Mouse (Mus musculus) kidney, embryonic 15.5 days (tissue): ENCODE results near the gene Tmem208. TPM values are rescaled to one million over a fixed set of nuclear protein-coding genes. Genes with fewer than 3 reads are reported as not detected.
"Not testable (repeated sequence)": the region's sequence is repeated elsewhere in the genome, so short reads cannot be mapped to it uniquely, and the experiment has no call there.

ENCODE experiments used
- ATAC-seq: fragments of 200-750 bp; cut with Nextera tagmentation; replicated peaks from 2 replicates; pipeline ENCODE4 v1.8.0; 2017; ENCODE audit warnings: moderate TSS enrichment; ENCODE audit not compliant: low FRiP score
- H3K27ac ChIP-seq: fragments of 300-500 bp; sonication (generic); 2 replicates; pipeline ENCODE4 v1.5.1; 2015; ENCODE audit warnings: mild to moderate bottlenecking, inconsistent platforms
- H3K27me3 ChIP-seq: fragments of 300-500 bp; sonication (generic); 2 replicates; pipeline ENCODE4 v1.6.1; 2015; ENCODE audit warnings: inconsistent platforms
- H3K36me3 ChIP-seq: fragments of 300-500 bp; sonication (generic); 2 replicates; pipeline ENCODE4 v1.6.1; 2015; ENCODE audit warnings: inconsistent platforms
- H3K4me1 ChIP-seq: fragments of 300-500 bp; sonication (generic); 2 replicates; pipeline ENCODE4 v1.6.1; 2015; ENCODE audit warnings: inconsistent platforms
- H3K4me2 ChIP-seq: fragments of 300-500 bp; sonication (generic); 2 replicates; pipeline ENCODE4 v1.6.1; 2015; ENCODE audit warnings: moderate library complexity, mild to moderate bottlenecking, inconsistent platforms
- H3K4me3 ChIP-seq: fragments of 300-500 bp; sonication (generic); replicated peaks from 2 replicates; pipeline ENCODE4 v1.5.1; 2015; ENCODE audit warnings: mild to moderate bottlenecking, inconsistent platforms
- H3K9ac ChIP-seq: fragments of 300-500 bp; sonication (generic); 2 replicates; pipeline ENCODE4 v1.6.1; 2015; ENCODE audit warnings: mild to moderate bottlenecking, inconsistent platforms
- H3K9me3 ChIP-seq: fragments of 300-500 bp; sonication (generic); replicated peaks from 2 replicates; pipeline ENCODE4 v1.6.1; 2016; ENCODE audit warnings: inconsistent platforms
- WGBS: fragments of 180-500 bp; shearing (Covaris S2); methylation state at CpG from one replicate; pipeline ENCODE4 v1.1.7; 2015; ENCODE audit warnings: mixed read lengths; 5-methylcytosine and 5-hydroxymethylcytosine counted together
- polyA plus RNA-seq: library from polyadenylated mRNA; unstranded; fragments of >200 nt; fragmentation: Nextera tagmentation; extraction: Ambion mirVana; gene quantifications from 2 replicates; pipeline ENCODE4 v1.2.1, GENCODE M21; 2015

The Tmem208 gene
- polyA plus RNA-seq, 1 experiment from 2014 or later, result 119 TPM

DNA sequence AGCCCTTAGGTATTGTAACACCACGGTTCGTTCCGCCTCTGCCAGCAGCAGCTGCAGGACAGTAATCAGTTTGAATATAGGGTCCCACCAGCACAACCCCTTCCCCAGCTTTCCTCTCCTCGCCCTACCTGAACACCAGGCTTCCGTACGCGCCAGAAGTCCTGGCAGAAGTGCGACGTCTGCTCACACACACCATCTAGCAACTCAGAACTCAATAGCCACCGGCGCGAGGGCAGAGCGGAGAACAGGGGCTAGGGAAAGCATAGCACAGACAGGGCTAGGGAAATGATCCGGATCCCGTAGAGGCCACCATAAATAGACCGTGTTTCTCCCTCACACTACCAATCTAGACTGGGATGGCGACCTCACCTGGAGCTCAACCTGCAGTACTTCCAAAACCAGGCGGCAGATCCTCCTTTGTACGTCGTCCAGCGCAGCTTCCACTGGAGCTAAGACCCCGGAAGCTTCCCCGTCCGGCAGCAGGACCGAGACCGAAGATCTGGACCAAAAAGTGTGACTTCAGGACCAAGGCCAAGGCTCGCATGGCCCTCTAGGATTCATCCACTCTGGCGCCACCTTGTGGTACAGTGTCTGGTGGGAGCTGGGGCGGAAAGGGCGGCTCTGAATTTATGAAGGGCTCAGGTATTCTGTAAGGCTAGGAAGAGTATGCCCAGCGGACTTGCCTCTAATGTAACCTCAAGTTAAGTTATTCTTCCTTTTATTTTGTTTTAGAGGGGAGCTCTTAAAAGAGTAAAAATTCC lies 35.4 kb upstream of the Tmem208 start:
- Histone ChIP-seq H3K9me3 (no peaks in the 10 kb centered on the region), H3K4me3 (peak overlapping the region; percentile 59), H3K27ac (no peak overlapping the region), H3K27me3 (peaks cover 11% of the 10 kb centered on the region), H3K9ac (no peak overlapping the region), H3K4me2 (peak overlapping the region; percentile 87), H3K36me3 (no peaks in the 10 kb centered on the region), H3K4me1 (peaks cover 32% of the 10 kb centered on the region)
- ATAC-seq, result no peak
- 8% methylated on average over 31 of the region's 31 CpGs for WGBS

DNA sequence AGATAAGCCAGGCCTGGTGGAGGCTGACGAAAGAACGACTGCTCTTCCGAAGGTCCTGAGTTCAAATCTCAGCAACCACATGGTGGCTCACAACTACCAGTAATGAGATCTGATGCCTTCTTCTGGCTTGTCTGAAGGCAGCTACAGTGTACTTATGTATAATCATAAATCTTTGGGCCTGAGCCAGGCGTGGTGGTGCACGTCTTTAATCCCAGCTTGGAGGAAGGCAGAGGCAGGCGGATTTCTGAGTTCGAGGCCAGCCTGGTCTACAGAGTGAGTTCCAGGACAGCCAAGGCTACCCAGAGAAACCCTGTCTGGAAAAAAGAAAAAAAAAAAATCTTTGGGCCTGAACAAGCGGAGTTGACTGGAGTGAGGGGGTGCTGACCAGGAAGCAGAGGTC lies 34.8 kb upstream of the Tmem208 start:
- not testable (repeated sequence) for H3K4me2 ChIP-seq, ATAC-seq, H3K27ac ChIP-seq, H3K36me3 ChIP-seq, H3K4me3 ChIP-seq, H3K9me3 ChIP-seq, H3K9ac ChIP-seq
- Histone ChIP-seq H3K27me3 (peaks cover 11% of the 10 kb centered on the region), H3K4me1 (peaks cover 35% of the 10 kb centered on the region)
- 82% methylated on average over 8 of the region's 8 CpGs for WGBS

DNA sequence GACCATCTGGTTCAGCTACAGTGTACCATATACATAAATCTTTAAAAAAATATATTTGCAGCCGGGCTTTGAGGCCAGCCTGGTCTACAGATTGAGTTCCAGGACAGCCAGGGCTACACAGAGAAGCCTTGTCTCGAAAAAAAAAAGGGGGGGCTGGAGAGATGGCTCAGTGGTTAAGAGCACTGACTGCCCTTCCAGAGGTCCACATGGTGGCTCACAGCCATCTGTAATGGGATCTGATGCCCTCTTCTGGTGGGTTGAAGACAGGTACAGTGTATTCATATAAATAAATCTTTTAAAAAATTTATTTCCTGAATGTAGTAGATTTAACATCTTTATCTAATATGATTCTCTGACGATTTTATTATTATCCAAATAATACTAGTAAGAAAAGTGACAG lies 34.4 kb upstream of the Tmem208 start:
- H3K4me3 ChIP-seq, H3K4me2 ChIP-seq, H3K27ac ChIP-seq, ATAC-seq, H3K36me3 ChIP-seq, H3K9ac ChIP-seq, H3K9me3 ChIP-seq: not testable (repeated sequence)
- Histone ChIP-seq H3K4me1 (peaks cover 39% of the 10 kb centered on the region), H3K27me3 (peaks cover 11% of the 10 kb centered on the region)
- 68% methylated on average over 3 of the region's 3 CpGs for WGBS

DNA sequence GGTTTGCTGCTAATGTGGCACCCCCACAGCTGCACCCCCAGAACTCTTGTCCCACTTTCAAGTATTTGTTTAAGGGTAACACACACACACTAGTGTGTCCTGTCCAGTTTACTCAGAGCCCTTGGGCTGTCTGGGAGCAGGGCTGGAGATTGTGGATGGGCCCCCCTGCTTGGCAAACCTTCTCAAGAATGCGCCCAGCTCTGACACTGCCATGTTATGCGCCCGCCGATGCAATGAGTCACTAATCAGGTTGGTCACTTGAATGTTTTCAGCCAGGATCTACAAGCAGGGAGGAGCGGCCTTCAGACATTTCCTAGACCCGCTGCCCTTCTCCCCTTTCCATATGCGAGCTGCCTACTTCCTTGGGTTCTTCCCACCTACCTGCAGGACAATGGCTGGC lies 33.7 kb upstream of the Tmem208 start:
- H3K27ac ChIP-seq, result no peak overlapping the region
- no peaks in the 10 kb centered on the region for H3K36me3 ChIP-seq
- H3K4me3 ChIP-seq, result no peak overlapping the region
- peaks cover 43% of the 10 kb centered on the region for H3K4me1 ChIP-seq
- H3K27me3 ChIP-seq, result peaks cover 11% of the 10 kb centered on the region
- H3K9me3 ChIP-seq, result no peaks in the 10 kb centered on the region
- no peak overlapping the region for H3K9ac ChIP-seq
- WGBS, result 78% methylated on average over 7 of the region's 7 CpGs
- H3K4me2 ChIP-seq, result no peak overlapping the region
- ATAC-seq, result no peak

DNA sequence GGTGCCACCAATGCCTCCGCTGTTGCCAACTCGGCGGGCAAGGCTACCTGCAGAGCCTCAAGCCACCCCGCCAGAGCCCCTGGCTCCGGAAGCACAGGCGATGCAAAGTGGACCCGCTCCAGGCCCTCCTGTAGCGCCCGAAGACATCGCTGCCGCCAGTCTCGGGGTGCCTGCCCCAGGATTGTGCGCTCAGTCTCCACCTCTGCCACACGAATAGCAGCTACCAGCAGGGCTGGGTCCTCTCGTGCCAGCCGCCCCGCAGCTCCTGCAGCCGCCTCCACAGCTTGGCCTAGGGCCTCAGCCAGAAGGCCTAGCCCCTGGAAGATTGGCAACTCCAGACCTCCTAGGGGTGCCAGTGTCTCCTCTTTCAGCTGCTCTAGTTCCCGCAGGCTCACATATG lies 32.7 kb upstream of the Tmem208 start:
- H3K4me3 ChIP-seq, result no peak overlapping the region
- H3K9ac ChIP-seq, result no peak overlapping the region
- no peak for ATAC-seq
- H3K36me3 ChIP-seq, result no peaks in the 10 kb centered on the region
- WGBS, result 69% methylated on average over 19 of the region's 19 CpGs
- H3K27me3 ChIP-seq, result peaks cover 11% of the 10 kb centered on the region
- H3K4me1 ChIP-seq, result peaks cover 42% of the 10 kb centered on the region
- H3K27ac ChIP-seq, result no peak overlapping the region
- H3K9me3 ChIP-seq, result no peaks in the 10 kb centered on the region
- no peak overlapping the region for H3K4me2 ChIP-seq

DNA sequence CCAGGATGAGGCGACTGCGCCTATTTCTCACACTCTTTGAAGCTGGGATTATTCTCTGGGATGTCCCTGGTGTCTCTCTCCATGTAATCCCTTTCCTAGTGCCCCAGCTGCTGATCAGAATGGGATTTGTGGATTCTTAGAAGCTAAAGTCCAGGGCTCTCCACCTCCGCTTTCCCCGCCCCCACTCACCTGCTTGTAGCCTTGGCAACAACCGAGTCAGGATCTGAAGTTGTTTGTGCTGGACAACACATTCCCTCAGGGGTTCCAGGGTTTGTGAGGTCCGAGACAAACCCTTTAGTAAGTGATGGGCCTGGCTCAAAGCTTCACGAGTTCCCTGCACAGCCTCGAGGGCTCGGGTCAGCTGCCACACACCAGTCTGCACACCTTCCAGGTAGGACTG lies 31.4 kb upstream of the Tmem208 start:
- peaks cover 11% of the 10 kb centered on the region for H3K27me3 ChIP-seq
- WGBS, result 70% methylated on average over 9 of the region's 9 CpGs
- no peak for ATAC-seq
- H3K4me3 ChIP-seq, result peak overlapping the region; percentile 34
- H3K4me2 ChIP-seq, result peak overlapping the region; percentile 47
- H3K9me3 ChIP-seq, result no peaks in the 10 kb centered on the region
- H3K36me3 ChIP-seq, result peaks cover 13% of the 10 kb centered on the region
- peaks cover 38% of the 10 kb centered on the region for H3K4me1 ChIP-seq
- H3K9ac ChIP-seq, result no peak overlapping the region
- H3K27ac ChIP-seq, result no peak overlapping the region

DNA sequence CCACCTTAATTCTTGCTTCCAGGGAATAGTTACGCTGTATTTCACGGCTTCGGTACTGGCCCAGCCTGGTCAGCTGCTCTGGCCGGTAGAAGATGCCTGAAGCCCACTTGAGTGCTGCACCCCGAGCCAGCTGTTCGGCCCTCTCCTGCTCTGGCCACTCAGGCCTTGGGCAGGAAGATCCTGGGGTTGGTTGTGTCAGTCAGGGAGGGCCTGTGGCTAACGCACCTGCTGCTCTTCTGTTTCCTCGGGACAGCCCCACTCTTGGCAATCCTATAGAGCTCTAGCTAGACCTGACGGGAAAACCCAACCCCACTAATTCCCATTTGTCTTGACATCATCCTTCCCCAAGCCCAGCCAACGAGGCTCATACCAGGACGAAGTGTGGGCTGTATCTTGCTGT lies 30.9 kb upstream of the Tmem208 start:
- no peaks in the 10 kb centered on the region for H3K9me3 ChIP-seq
- ATAC-seq, result no peak
- peaks cover 6% of the 10 kb centered on the region for H3K27me3 ChIP-seq
- WGBS, result 68% methylated on average over 11 of the region's 11 CpGs
- peak overlapping the region; percentile 34 for H3K4me3 ChIP-seq
- H3K4me2 ChIP-seq, result peak overlapping the region; percentile 47
- H3K4me1 ChIP-seq, result peaks cover 33% of the 10 kb centered on the region
- peak overlapping the region; percentile 38 for H3K27ac ChIP-seq
- no peak overlapping the region for H3K9ac ChIP-seq
- H3K36me3 ChIP-seq, result peaks cover 18% of the 10 kb centered on the region

DNA sequence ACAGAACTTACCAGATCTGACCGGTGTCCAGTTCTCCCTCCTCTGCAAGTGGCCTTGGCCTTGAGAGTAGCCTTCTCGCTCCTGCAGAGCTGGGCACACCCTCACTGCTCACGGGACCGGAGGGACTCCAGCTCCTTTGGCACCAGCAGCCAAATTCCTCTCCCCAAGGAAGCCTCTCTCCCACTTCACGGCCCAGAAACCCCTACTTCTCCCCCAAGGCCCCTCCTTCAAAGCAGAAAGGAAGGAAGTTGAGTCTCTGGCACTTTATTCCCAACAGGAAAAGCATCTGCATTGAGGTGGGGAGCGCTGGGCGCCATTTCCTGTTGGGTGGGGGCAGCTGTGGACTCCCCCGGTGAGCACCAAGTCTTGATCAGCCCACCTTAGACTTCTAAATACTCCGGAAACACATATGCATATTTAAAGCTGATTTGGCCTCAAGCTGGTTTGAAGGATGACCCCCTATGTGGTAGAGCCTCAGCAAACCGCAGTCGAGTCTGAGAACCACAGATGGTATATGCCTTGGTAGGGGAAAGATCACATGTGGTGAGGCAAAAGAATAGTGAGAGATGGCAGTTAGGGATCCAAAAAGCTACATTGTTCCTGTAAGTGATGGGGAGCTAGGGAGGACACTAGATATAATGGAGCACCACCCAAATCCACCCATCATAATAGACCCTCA lies 30.1 kb upstream of the Tmem208 start, which contains the start of gene Exoc3l:
TSS of gene Exoc3l (minus strand) at position 207 of the 679 bp plus-strand sequence.
- peak within 1 kb of the TSS; percentile 92 for H3K4me2 ChIP-seq
- H3K27ac ChIP-seq, result peak within 1 kb of the TSS; percentile 80
- H3K36me3 ChIP-seq, result peaks cover 25% of the 10 kb centered on the region
- peak within 1 kb of the TSS; percentile 100 for H3K4me3 ChIP-seq
- no peak for ATAC-seq
- WGBS, result 58% methylated on average over 11 of the region's 11 CpGs
- no peaks in the 10 kb centered on the region for H3K9me3 ChIP-seq
- peak within 1 kb of the TSS; percentile 97; the same call in 1 of the 2 replicates for H3K9ac ChIP-seq
- H3K4me1 ChIP-seq, result peaks cover 26% of the 10 kb centered on the region
- no peaks in the 10 kb centered on the region for H3K27me3 ChIP-seq

DNA sequence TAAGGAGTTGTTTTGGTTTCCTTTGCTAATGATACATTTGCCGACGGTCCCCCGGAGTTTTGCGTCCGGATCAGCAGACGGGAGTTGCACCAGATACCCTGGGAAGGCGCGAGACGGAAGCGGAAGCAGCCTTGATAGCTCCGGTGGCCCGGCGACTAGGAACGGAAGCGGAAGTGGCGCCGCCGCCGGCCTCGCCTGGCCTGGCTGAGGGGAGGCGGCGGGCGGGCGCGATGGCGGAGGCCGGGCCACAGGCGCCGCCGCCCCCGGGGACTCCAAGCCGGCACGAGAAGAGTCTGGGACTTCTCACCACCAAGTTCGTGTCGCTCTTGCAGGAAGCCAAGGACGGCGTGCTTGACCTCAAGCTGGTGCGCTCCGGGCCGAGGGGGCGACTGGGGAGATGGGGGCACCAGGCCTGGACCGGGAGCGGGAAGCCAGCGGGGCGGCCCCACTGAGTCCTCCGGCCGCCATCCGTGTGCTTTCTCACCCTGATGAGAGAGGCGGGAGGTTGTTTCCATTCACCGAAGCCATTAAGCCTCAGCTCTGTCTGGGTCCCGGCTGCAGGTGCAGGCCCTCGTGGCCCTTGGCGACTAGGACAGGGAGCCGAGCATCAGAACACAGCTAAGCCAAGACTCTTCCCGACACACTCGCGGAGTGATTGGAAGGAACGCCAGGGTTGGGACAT lies 28.5 kb upstream of the Tmem208 start, which contains the start of gene E2f4:
TSS of gene E2f4 (plus strand) at position 153 of the 682 bp plus-strand sequence.
- Histone ChIP-seq H3K4me1 (peaks cover 26% of the 10 kb centered on the region), H3K9me3 (no peaks in the 10 kb centered on the region), H3K27me3 (no peaks in the 10 kb centered on the region), H3K9ac (peak within 1 kb of the TSS; percentile 97), H3K4me3 (peak within 1 kb of the TSS; percentile 100), H3K4me2 (peak within 1 kb of the TSS; percentile 92), H3K27ac (peak within 1 kb of the TSS; percentile 80), H3K36me3 (peaks cover 42% of the 10 kb centered on the region)
- peak; percentile 86 for ATAC-seq
- under 1% methylated on average over 58 of the region's 58 CpGs for WGBS

DNA sequence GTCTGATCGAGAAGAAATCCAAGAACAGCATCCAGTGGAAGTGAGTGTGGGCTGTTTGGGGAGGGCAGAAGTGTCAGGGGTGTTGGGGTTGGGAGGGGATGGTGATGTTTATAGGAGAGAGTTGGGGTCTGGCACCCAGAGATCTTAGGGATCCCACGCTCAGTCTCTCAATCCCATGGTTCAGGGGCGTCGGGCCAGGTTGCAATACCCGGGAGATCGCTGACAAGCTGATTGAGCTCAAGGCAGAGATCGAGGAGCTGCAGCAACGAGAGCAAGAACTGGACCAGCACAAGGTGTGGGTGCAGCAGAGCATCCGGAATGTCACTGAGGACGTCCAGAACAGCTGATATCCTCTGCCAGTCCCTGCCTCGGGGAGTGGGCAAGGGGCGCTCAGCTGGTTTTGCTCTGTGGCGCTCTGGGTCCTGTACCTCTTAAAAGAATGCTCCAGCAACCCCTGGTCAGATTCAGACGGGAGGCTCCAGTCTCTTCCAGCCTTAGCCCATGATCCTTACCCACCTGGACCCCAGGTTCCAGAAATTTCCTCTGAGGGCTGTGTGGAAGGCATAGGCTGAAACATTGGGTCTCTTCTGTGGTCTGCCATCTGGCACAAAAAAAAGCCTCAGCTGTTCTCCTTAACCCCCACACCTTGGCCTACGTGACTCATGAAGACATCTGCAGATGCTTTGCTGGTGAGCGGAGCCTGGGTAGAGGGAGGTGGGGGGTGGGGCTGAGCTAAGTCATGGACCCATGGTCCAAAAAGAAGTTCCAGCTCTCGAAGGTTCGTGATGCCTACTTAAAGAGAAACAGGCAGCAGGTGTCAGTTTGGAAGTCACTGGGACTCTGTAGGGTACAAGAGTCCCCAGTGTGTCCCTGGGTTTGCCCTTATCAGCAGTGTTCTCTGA lies 27.6 kb upstream of the Tmem208 start:
- 55% methylated on average over 18 of the region's 18 CpGs for WGBS

DNA sequence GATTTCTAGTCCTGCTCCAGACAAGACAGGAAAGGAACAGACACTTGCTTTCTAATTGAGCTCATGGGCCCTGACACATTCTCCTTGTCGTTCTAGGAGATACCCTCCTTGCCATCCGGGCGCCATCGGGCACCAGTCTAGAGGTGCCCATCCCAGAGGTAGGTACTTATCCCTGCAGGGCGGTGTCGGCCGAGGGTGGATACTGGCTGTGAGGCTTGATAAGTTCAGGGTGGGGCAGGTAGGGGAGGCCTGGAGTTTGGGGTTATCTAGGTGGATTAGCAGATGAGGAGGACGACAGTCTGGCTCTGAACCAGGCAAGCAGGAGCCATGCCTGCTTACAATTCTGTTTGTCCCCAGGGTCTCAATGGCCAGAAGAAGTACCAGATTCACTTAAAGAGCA lies 26.2 kb upstream of the Tmem208 start:
- peak; percentile 59; the same call in 1 of the 2 replicates for ATAC-seq
- no peaks in the 10 kb centered on the region for H3K27me3 ChIP-seq
- no peak overlapping the region for H3K9ac ChIP-seq
- no peak overlapping the region for H3K27ac ChIP-seq
- H3K4me2 ChIP-seq, result no peak overlapping the region
- peaks cover 65% of the 10 kb centered on the region for H3K36me3 ChIP-seq
- H3K4me1 ChIP-seq, result peaks cover 34% of the 10 kb centered on the region
- H3K9me3 ChIP-seq, result no peaks in the 10 kb centered on the region
- 94% methylated on average over 8 of the region's 8 CpGs for WGBS
- no peak overlapping the region for H3K4me3 ChIP-seq

More for the DNA sequence above, 27.6 kb upstream of the Tmem208 start:
- Histone ChIP-seq H3K4me1 (peaks cover 26% of the 10 kb centered on the region), H3K27ac (peak overlapping the region; percentile 3; the same call in 1 of the 2 replicates), H3K36me3 (peaks cover 51% of the 10 kb centered on the region), H3K27me3 (no peaks in the 10 kb centered on the region), H3K9me3 (no peaks in the 10 kb centered on the region), H3K4me2 (peak overlapping the region; percentile 92), H3K4me3 (peak overlapping the region; percentile 100), H3K9ac (peak overlapping the region; percentile 97)
- no peak for ATAC-seq
